Mouse (Mus musculus) embryonic facial prominence, embryonic 10.5 days (tissue): ENCODE data around the gene Prr29. TPM values are rescaled to one million over a fixed set of nuclear protein-coding genes. Genes with fewer than 3 reads are reported as not detected.
"Not testable (repeated sequence)": the region's sequence is repeated elsewhere in the genome, so short reads cannot be mapped to it uniquely, and the experiment has no call there.

ENCODE experiments used
- DNase-seq: peaks from one replicate; pipeline ENCODE4 v3.0.0-alpha.2; 2017; ENCODE audit warnings: low spot score
- H3K27ac ChIP-seq: fragments of 300-500 bp; sonication (generic); replicated peaks from 2 replicates; pipeline ENCODE4 v1.5.1; 2016; ENCODE audit warnings: mild to moderate bottlenecking
- H3K27me3 ChIP-seq: fragments of 300-500 bp; sonication (generic); replicated peaks from 2 replicates; pipeline ENCODE4 v1.6.1; 2016; ENCODE audit warnings: low read depth, mild to moderate bottlenecking; ENCODE audit not compliant: poor library complexity, severe bottlenecking
- H3K36me3 ChIP-seq: fragments of 300-500 bp; sonication (generic); replicated peaks from 2 replicates; pipeline ENCODE4 v1.6.1; 2016; ENCODE audit warnings: mild to moderate bottlenecking, moderate library complexity
- H3K4me1 ChIP-seq: fragments of 300-500 bp; sonication (generic); 2 replicates; pipeline ENCODE4 v1.6.1; 2016
- H3K4me3 ChIP-seq: fragments of 300-500 bp; sonication (generic); 2 replicates; pipeline ENCODE4 v1.5.1; 2016; ENCODE audit warnings: mild to moderate bottlenecking, moderate library complexity
- H3K9me3 ChIP-seq: fragments of 300-500 bp; sonication (generic); 2 replicates; pipeline ENCODE4 v1.6.1; 2016; ENCODE audit warnings: mild to moderate bottlenecking
- WGBS: fragments of 180-500 bp; shearing (Covaris S2); methylation state at CpG from one replicate; pipeline ENCODE4 v1.1.7; 2016; 5-methylcytosine and 5-hydroxymethylcytosine counted together
- polyA plus RNA-seq: library from polyadenylated mRNA; unstranded; fragments of >200 nt; fragmentation: Nextera tagmentation; extraction: Ambion mirVana; gene quantifications from 2 replicates; pipeline ENCODE4 v1.2.1, GENCODE M21; 2016

Gene Prr29
- polyA plus RNA-seq, 1 experiment from 2014 or later, result not detected

DNA sequence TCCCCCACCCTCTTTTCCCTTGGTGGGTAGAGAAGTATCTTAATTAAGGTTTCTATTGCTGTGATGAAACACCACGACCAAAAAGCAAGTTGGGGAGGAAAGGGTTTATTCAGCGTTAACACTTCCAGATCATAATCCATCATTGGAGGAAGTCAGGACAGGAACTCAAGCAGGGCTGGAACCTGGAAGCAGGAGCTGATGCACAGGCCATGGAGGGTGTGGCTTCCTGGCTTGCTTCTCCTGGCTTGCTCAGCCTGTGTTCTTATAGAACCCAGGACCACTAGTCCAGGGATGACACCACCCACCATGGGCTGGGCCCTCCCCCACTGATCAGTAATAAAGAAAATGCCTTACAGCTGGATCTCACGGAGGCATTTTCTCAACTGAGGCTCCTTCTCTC, 25.5 kb downstream of the Prr29 start:
- no peak for DNase-seq
- WGBS, result 73% methylated on average over 3 of the region's 3 CpGs
- Histone ChIP-seq H3K4me3 (no peak overlapping the region), H3K27ac (no peak overlapping the region), H3K36me3 (no peaks in the 10 kb centered on the region), H3K4me1 (peaks cover 18% of the 10 kb centered on the region), H3K9me3 (no peaks in the 10 kb centered on the region), H3K27me3 (no peaks in the 10 kb centered on the region)

DNA sequence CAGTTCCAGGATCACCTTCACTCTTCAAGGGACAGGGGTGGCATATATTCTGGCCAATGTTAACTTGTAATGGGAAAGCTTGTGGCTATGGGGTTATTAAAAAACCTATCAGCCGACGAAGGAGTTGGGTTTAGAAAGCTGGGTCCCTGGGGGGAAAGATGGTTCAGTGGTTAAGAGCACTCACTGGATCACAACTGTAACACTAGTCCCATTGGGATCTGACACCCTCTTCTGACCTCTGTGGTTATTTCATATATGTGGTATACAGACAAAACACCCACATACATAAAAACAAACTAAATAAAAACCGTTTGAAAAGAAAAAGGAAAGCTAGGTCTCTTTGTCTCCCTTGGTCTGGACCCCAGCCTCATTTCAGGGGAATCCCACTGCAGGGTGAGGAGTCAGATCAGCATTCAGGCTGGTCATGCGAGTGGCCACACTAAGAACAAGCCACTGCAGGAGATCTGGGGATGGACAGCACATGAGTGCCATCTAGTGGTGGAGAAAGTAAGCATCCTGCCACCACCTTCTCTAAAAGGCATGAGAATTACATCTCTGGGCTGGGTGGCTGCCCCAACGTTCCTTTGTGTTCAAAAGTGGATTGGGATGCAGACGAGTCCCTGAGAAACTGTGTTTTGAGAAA, 26.4 kb downstream of the Prr29 start:
- DNase-seq, result peak; percentile 76
- no peak overlapping the region for H3K4me3 ChIP-seq
- H3K36me3 ChIP-seq, result no peaks in the 10 kb centered on the region
- WGBS, result 34% methylated on average over 6 of the region's 6 CpGs
- H3K4me1 ChIP-seq, result peaks cover 18% of the 10 kb centered on the region
- no peak overlapping the region for H3K27ac ChIP-seq
- H3K27me3 ChIP-seq, result no peaks in the 10 kb centered on the region
- no peaks in the 10 kb centered on the region for H3K9me3 ChIP-seq

DNA sequence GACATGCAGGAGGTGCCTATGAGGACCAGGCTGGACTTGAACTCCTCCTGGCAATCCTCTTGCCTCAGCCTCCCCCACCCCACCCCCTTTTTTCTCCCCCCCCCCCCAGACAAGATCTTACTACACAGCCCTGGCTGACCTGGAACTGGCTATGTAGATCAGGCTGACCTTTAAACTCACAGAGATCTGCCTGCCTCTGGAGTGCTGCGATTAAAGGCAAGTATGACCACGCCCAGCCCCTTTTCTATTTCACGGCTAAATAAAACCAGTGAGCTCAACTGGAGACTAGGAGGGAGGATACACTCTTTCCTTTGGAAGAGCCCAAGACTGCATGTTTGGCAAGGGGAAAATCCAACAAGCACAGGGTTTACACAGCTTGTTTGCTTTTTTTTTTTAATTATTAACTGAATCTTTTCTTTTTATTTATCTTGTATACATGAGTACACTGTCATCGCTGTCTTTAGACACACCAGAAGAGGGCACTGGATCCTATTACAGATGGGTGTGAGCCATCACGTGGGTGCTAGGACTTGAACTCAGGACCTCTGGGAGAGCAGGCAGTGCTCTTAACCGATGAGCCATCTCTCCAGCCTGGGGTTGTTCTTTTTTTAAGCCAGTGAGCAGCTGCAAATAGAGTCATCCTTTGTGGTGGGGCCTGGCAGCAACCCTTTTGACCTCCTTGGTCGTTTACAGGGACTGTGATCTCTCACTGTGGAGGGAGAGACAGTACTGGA, 27.5 kb downstream of the Prr29 start:
- Histone ChIP-seq H3K27ac (no peak overlapping the region), H3K27me3 (no peaks in the 10 kb centered on the region), H3K4me3 (no peak overlapping the region), H3K36me3 (peaks cover 2% of the 10 kb centered on the region; the same call in 1 of the 2 replicates), H3K9me3 (no peaks in the 10 kb centered on the region), H3K4me1 (peaks cover 18% of the 10 kb centered on the region)
- 67% methylated on average over 7 of the region's 7 CpGs for WGBS
- DNase-seq, result no peak

DNA sequence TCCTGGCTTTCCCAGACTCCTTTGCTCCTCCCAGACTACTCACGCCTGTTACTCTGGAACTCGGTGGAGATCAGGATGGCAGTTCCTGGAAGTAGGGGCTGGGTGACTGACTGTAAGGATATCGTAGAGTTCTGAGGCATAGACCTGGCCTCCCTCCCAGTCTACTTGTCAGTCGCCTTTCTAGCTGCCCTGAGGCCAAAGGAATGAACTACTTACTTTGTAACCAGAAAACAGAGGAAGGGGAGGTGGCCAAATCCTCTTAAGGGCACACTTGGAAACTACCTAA, 28.0 kb downstream of the Prr29 start:
- 51% methylated on average over 4 of the region's 4 CpGs for WGBS
- H3K36me3 ChIP-seq, result peaks cover 8% of the 10 kb centered on the region
- H3K27ac ChIP-seq, result no peak overlapping the region
- H3K4me3 ChIP-seq, result no peak overlapping the region
- H3K27me3 ChIP-seq, result no peaks in the 10 kb centered on the region
- H3K9me3 ChIP-seq, result no peaks in the 10 kb centered on the region
- no peak for DNase-seq
- H3K4me1 ChIP-seq, result peaks cover 18% of the 10 kb centered on the region

DNA sequence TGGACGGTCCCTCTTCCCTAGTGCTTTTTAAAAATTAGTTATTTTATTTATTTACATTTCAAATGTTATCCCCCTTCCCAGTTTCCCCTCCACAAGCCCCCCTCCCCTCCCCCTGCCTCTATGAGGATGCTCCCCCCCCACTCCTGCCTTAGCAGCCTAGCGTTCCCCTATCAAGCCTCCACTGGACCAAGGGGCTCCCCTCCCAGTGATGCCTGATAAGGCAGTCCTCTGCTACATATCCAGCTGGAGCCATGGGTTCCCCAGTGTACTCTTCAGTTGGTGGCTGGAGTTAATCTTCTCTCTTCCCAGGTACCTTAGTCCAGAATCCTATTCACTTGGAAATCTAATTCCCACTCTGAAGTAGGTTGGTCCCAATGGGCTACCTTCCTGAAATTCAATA, 28.8 kb downstream of the Prr29 start:
- not testable (repeated sequence) for H3K4me3 ChIP-seq, H3K27ac ChIP-seq, H3K9me3 ChIP-seq, DNase-seq, H3K27me3 ChIP-seq
- peaks cover 15% of the 10 kb centered on the region for H3K36me3 ChIP-seq
- peaks cover 18% of the 10 kb centered on the region for H3K4me1 ChIP-seq
- WGBS, result 89% methylated on average over 2 of the region's 2 CpGs

DNA sequence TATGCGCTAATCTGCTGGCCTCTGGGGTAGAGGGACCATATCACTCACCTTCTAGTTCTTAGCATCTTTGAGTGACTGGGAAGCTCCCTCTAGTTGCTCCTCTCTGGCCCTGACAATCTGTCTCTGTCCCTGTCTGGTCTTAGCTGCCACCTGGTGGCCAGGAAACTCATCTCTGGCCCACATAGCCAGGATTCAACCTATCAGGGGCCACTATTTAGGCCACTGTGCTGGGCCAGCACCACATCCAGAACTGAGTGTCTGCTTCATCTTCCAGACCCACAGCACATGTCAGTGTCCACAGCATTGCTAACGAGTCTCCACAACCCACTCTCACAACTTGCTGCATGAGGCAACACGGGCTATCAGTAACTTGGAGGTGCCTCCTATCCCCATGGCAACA, 32.4 kb downstream of the Prr29 start:
- peaks cover 36% of the 10 kb centered on the region for H3K36me3 ChIP-seq
- no peak overlapping the region for H3K27ac ChIP-seq
- H3K9me3 ChIP-seq, result no peaks in the 10 kb centered on the region
- DNase-seq, result no peak
- no peak overlapping the region for H3K4me3 ChIP-seq
- no peaks in the 10 kb centered on the region for H3K27me3 ChIP-seq
- no peaks in the 10 kb centered on the region; the same call in 1 of the 2 replicates for H3K4me1 ChIP-seq
- WGBS, result 81% methylated on average over 3 of the region's 3 CpGs

DNA sequence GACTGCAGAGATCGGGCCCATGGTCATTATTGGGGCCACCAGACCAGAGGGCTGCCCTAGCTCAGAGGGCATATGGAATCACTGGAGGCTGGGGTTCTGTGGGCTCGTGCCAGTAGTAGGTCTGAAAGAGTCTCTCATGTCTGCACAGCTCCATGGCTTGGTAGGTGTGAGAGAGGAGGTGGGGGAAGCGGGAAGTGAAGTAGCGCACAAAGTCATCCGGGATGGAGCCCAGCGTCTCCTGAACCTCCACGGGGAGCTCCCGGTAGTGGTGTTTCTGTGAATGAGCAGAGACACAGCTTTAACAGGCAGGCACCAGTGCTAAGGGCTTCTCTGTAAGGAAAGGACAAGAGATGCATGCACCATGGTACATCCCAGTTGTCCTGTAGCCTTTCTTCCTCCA, 33.2 kb downstream of the Prr29 start:
- H3K9me3 ChIP-seq, result no peaks in the 10 kb centered on the region
- no peak for DNase-seq
- no peak overlapping the region for H3K4me3 ChIP-seq
- no peak overlapping the region for H3K27ac ChIP-seq
- H3K4me1 ChIP-seq, result no peaks in the 10 kb centered on the region
- H3K36me3 ChIP-seq, result peaks cover 43% of the 10 kb centered on the region
- H3K27me3 ChIP-seq, result no peaks in the 10 kb centered on the region
- 95% methylated on average over 8 of the region's 8 CpGs for WGBS

DNA sequence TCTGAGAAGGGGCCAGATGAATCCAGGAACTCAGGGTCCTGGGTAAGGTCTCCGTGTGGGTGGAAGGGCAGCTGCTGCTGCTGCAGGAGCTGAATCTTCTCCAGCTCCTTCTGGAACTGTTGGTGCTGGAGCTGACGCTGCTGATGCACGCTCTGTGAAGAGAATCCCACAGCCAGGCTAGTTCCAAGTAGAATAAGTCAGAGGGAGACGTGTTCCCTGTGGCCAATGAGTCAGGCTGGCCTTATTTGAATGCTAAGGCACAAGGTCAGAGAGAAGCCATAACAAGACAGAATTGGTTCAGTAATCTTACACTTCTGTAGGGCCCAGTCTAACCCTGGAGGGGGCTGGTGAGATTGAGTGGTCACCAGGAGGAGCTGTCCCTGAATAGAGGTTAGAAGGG, 44.7 kb downstream of the Prr29 start:
- H3K27ac ChIP-seq, result 0 out of 2 replicates have a peak overlapping the region, but pooled peaks have one; percentile 15
- H3K27me3 ChIP-seq, result no peaks in the 10 kb centered on the region
- H3K36me3 ChIP-seq, result peaks cover 52% of the 10 kb centered on the region
- H3K9me3 ChIP-seq, result no peaks in the 10 kb centered on the region
- WGBS, result 65% methylated on average over 4 of the region's 4 CpGs
- H3K4me1 ChIP-seq, result peaks cover 8% of the 10 kb centered on the region
- DNase-seq, result no peak
- H3K4me3 ChIP-seq, result no peak overlapping the region

DNA sequence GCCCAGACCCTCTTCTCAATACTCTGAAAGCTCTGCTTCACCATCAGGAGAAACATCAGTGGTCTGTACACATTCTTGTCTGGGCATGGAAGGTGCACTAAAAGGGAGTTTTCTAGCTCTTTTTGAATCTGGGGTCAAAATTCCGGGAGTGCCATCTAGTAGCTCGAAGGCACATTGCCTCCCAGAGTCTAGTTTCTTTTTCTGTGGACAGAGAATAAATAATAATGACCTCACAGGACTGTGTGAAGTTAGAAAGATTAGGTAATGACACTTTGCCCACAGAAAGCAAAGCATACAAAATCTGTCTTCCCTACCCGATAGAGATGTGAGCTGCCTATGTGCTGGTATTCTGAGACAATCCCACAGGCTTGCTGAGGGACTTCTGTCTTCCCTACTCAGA, 45.2 kb downstream of the Prr29 start:
- peaks cover 47% of the 10 kb centered on the region for H3K36me3 ChIP-seq
- H3K27me3 ChIP-seq, result no peaks in the 10 kb centered on the region
- 86% methylated on average over 3 of the region's 3 CpGs for WGBS
- H3K4me1 ChIP-seq, result peaks cover 8% of the 10 kb centered on the region
- H3K27ac ChIP-seq, result no peak overlapping the region
- H3K9me3 ChIP-seq, result no peaks in the 10 kb centered on the region
- DNase-seq, result no peak
- H3K4me3 ChIP-seq, result no peak overlapping the region

DNA sequence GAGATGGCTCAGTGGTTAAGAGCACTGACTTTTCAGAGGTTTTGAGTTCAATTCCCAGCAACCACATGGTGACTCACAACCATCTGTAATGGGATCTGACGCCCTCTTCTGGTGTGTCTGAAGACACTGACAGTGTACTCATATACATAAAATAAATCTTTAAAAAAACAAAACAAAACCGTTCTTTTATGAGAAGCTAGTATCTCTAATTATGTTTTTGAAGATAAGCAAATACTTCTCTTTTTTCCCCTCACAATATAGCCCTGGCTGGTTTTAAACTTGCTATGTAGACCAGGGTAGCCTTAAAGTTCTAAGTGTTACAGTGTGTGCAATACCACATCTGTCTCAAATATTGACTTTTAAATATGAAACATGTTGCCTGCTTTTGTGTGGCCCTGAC, 45.9 kb downstream of the Prr29 start:
- no peaks in the 10 kb centered on the region for H3K9me3 ChIP-seq
- H3K36me3 ChIP-seq, result peaks cover 45% of the 10 kb centered on the region
- H3K4me1 ChIP-seq, result peaks cover 8% of the 10 kb centered on the region
- DNase-seq, result no peak
- no peak overlapping the region for H3K27ac ChIP-seq
- H3K4me3 ChIP-seq, result no peak overlapping the region
- no peaks in the 10 kb centered on the region for H3K27me3 ChIP-seq
- WGBS, result 84% methylated on average over 2 of the region's 2 CpGs

DNA sequence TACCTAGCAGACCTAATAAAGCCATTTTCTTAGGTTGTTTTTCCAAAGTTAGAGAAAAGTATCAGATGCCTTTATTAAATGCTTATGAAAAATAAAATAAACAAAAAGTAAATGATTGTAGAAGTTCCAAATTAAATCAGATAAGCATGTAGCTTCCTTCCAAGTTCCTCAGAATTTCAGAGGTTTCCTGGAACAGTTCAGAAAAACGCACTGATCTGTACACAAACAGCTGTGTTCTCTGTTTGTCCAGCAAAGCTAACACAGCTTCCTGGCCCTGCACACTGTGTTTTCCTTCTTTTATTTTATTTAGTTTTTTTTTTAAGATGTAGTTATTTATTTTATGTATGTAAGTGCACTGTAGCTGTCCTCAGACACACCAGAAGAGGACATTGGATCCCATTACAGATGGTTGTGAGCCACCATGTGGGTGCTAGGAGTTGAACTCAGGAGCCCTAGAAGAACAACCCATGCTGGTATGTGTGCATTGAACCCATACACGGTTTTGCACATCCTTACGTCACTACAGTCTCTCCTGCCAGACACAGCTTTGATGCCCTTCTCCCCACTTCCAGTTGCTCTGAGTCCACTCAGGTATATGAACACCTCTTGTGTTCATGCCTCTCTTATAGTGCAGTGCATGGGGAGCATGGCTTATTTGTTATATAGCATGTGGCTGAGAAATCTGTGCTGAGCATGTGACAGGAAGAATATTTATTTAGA, 47.5 kb downstream of the Prr29 start:
- WGBS, result 88% methylated on average over 3 of the region's 3 CpGs
- Histone ChIP-seq H3K36me3 (peaks cover 29% of the 10 kb centered on the region), H3K4me3 (no peak overlapping the region), H3K27ac (no peak overlapping the region), H3K4me1 (peaks cover 8% of the 10 kb centered on the region), H3K9me3 (no peaks in the 10 kb centered on the region), H3K27me3 (no peaks in the 10 kb centered on the region)
- DNase-seq, result no peak

DNA sequence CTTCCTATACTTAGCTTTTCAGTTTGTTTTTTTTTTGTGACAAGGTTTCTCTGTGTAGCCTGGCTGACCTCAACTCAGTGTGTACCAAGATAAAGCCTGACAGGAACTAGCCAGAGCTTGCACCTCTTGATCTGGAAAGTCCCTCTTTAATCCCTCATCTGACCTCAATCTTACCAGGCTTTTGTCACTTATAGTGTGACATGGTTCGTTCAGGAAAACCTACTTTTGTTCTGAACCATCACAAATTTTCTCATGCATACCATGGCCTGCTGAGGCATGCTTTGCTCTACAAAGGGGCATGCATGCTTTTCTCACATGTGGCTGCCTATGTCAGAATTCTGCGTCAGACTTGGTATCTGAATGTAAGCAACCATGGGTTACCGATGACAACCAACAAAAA, 51.1 kb downstream of the Prr29 start:
- no peak for DNase-seq
- no peaks in the 10 kb centered on the region for H3K27me3 ChIP-seq
- H3K9me3 ChIP-seq, result no peaks in the 10 kb centered on the region
- WGBS, result 83% methylated on average over 3 of the region's 3 CpGs
- no peak overlapping the region for H3K27ac ChIP-seq
- no peak overlapping the region for H3K4me3 ChIP-seq
- H3K4me1 ChIP-seq, result no peaks in the 10 kb centered on the region; the same call in 1 of the 2 replicates
- H3K36me3 ChIP-seq, result peaks cover 16% of the 10 kb centered on the region

DNA sequence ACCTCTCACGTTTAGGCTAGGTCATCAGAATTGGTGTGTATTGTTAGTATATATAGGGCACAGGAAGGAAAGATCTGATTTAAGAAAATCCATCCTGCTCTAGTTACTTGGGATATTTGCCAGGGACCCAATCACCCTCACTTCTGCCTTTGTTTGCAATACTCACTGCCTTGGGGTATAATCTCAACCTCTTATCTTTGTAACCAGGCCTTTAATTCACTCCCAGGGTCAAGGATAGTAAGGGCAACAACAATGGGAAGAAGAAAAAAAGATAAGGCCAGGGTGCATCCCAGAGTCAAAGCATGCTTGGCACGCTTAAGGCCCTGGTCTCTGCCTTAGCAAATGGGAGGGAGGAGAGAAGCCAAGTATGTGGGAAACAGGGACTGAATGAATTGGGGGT, 52.6 kb downstream of the Prr29 start:
- no peak for DNase-seq
- no peaks in the 10 kb centered on the region; the same call in 1 of the 2 replicates for H3K4me1 ChIP-seq
- no peaks in the 10 kb centered on the region for H3K27me3 ChIP-seq
- H3K36me3 ChIP-seq, result peaks cover 21% of the 10 kb centered on the region
- H3K4me3 ChIP-seq, result no peak overlapping the region
- 90% methylated on average over 2 of the region's 2 CpGs for WGBS
- H3K27ac ChIP-seq, result no peak overlapping the region
- no peaks in the 10 kb centered on the region for H3K9me3 ChIP-seq
